In genomic region chr11:36548139-36548538, GRCm38 (mm10) we compare ENCODE assay signal across 18 mouse cellular contexts.
DNase-seq lines count a peak whose midpoint lies in the region; ATAC-seq and TF ChIP-seq lines count a peak whose summit lies in the region.
"Had no signal": no experiment of that assay in that cellular context is flagged by ENCODE, and none has a peak within 500 bp of the region (broad histone marks: within the 10 kb centered on the region; RNA-seq: fewer than 3 reads in every experiment).

No protein-coding gene starts in this region.

- H3K36me3 ChIP-seq in stomach, embryonic 14.5 days (ENCODE audit: control insufficient read depth, insufficient read depth, low read length) = no peaks in the 10 kb centered on the region
- H3K36me3 ChIP-seq in stomach, postnatal 0 days (ENCODE audit: control insufficient read depth, insufficient read depth, low read length) = no peaks in the 10 kb centered on the region
- no peaks in the 10 kb centered on the region for H3K36me3 ChIP-seq in forebrain, embryonic 13.5 days (ENCODE audit: poor library complexity, severe bottlenecking)
- no peaks in the 10 kb centered on the region for H3K36me3 ChIP-seq in hindbrain, embryonic 16.5 days (ENCODE audit: control insufficient read depth, insufficient read depth, low read length)
- no peaks in the 10 kb centered on the region for H3K36me3 ChIP-seq in kidney, embryonic 16.5 days (ENCODE audit: insufficient read depth, low read length)
- H3K36me3 ChIP-seq: embryonic facial prominence, embryonic 12.5 days; lung, embryonic 15.5 days had no signal

- DNase-seq in stomach, postnatal 0 days (ENCODE audit: low spot score) = no peak
- DNase-seq in thymus, postnatal 14 days = no peak
- DNase-seq: adrenal gland, adult 8-10 months; cerebellum, adult 9-11 months; gastrocnemius, postnatal 14 days; layer of hippocampus, adult 9-11 months; right cerebral cortex, postnatal 14 days; thymus, adult 18-20 months had no signal

- TF ChIP-seq CTCF in stomach, postnatal 0 days (IDR thresholded peaks at IDR 0.05; ENCODE audit: low read depth) = no peak

- no peak overlapping the region for H3K27ac ChIP-seq in stomach, embryonic 14.5 days (ENCODE audit: low read length)
- no peak overlapping the region for H3K27ac ChIP-seq in stomach, postnatal 0 days (replicated peaks)
- no peak overlapping the region for H3K27ac ChIP-seq in forebrain, embryonic 13.5 days
- no peak overlapping the region for H3K27ac ChIP-seq in hindbrain, embryonic 16.5 days (ENCODE audit: low read depth, low read length)
- H3K27ac ChIP-seq in kidney, embryonic 16.5 days (ENCODE audit: low read length) = no peak overlapping the region
- H3K27ac ChIP-seq: embryonic facial prominence, embryonic 12.5 days; kidney, postnatal 0 days; lung, embryonic 15.5 days had no signal

- H3K4me2 ChIP-seq in stomach, embryonic 14.5 days (replicated peaks; ENCODE audit: low read depth, low read length) = no peak overlapping the region
- H3K4me2 ChIP-seq in stomach, postnatal 0 days (replicated peaks; ENCODE audit: low read depth) = no peak overlapping the region
- H3K4me2 ChIP-seq in forebrain, embryonic 13.5 days = no peak overlapping the region
- H3K4me2 ChIP-seq in hindbrain, embryonic 16.5 days (ENCODE audit: low read length) = no peak overlapping the region
- no peak overlapping the region for H3K4me2 ChIP-seq in kidney, embryonic 16.5 days (replicated peaks; ENCODE audit: low read depth, low read length)
- H3K4me2 ChIP-seq: embryonic facial prominence, embryonic 12.5 days; lung, embryonic 15.5 days had no signal

- H3K4me3 ChIP-seq in stomach, embryonic 14.5 days (ENCODE audit: low read depth, low read length) = no peak overlapping the region
- no peak overlapping the region for H3K4me3 ChIP-seq in stomach, postnatal 0 days (ENCODE audit: low read depth, low read length)
- H3K4me3 ChIP-seq in forebrain, embryonic 13.5 days = no peak overlapping the region
- H3K4me3 ChIP-seq in hindbrain, embryonic 16.5 days (ENCODE audit: low read length) = no peak overlapping the region
- H3K4me3 ChIP-seq in kidney, embryonic 16.5 days (ENCODE audit: low read length) = no peak overlapping the region
- H3K4me3 ChIP-seq: embryonic facial prominence, embryonic 12.5 days; lung, embryonic 15.5 days had no signal

- TF ChIP-seq EP300 in stomach, postnatal 0 days (optimal IDR thresholded peaks at IDR 0.05) = no peak

- no peak overlapping the region for H3K9ac ChIP-seq in stomach, embryonic 14.5 days (replicated peaks; ENCODE audit: low read depth, low read length)
- no peak overlapping the region for H3K9ac ChIP-seq in stomach, postnatal 0 days (ENCODE audit: low read length)
- no peak overlapping the region for H3K9ac ChIP-seq in forebrain, embryonic 13.5 days
- no peak overlapping the region for H3K9ac ChIP-seq in hindbrain, embryonic 16.5 days (ENCODE audit: low read depth, low read length)
- H3K9ac ChIP-seq in kidney, embryonic 16.5 days (replicated peaks; ENCODE audit: low read length) = no peak overlapping the region
- H3K9ac ChIP-seq: embryonic facial prominence, embryonic 12.5 days; lung, embryonic 15.5 days had no signal

- 56% methylated on average over 4 of the region's 4 CpGs for WGBS in stomach, embryonic 14.5 days
- 60% methylated on average over 4 of the region's 4 CpGs for WGBS in stomach, postnatal 0 days
- WGBS in forebrain, embryonic 13.5 days = 54% methylated on average over 4 of the region's 4 CpGs
- 48% methylated on average over 4 of the region's 4 CpGs for WGBS in hindbrain, embryonic 16.5 days
- 78% methylated on average over 4 of the region's 4 CpGs for WGBS in kidney, embryonic 16.5 days

- H3K9me3 ChIP-seq in stomach, embryonic 14.5 days (ENCODE audit: control insufficient read depth, low read depth, low read length) = no peaks in the 10 kb centered on the region
- H3K9me3 ChIP-seq in stomach, postnatal 0 days (ENCODE audit: control insufficient read depth, low read length) = no peaks in the 10 kb centered on the region
- H3K9me3 ChIP-seq in forebrain, embryonic 13.5 days (replicated peaks) = no peaks in the 10 kb centered on the region
- H3K9me3 ChIP-seq in hindbrain, embryonic 16.5 days (ENCODE audit: control insufficient read depth, low read length) = no peaks in the 10 kb centered on the region
- no peaks in the 10 kb centered on the region for H3K9me3 ChIP-seq in kidney, embryonic 16.5 days (ENCODE audit: low read length)
- H3K9me3 ChIP-seq: embryonic facial prominence, embryonic 12.5 days; lung, embryonic 15.5 days had no signal

- H3K4me1 ChIP-seq in stomach, embryonic 14.5 days (ENCODE audit: control insufficient read depth, insufficient read depth, low read length) = no peaks in the 10 kb centered on the region
- H3K4me1 ChIP-seq in stomach, postnatal 0 days (replicated peaks; ENCODE audit: control insufficient read depth, insufficient read depth) = no peaks in the 10 kb centered on the region; the same call in 1 of the 2 replicates
- peaks cover 36% of the 10 kb centered on the region for H3K4me1 ChIP-seq in forebrain, embryonic 13.5 days
- peaks cover 9% of the 10 kb centered on the region for H3K4me1 ChIP-seq in hindbrain, embryonic 16.5 days (ENCODE audit: control insufficient read depth, insufficient read depth, low read depth, low read length)
- H3K4me1 ChIP-seq in kidney, embryonic 16.5 days (ENCODE audit: insufficient read depth, low read length) = no peaks in the 10 kb centered on the region
- H3K4me1 ChIP-seq: lung, embryonic 15.5 days had no signal

- 0 out of 2 replicates have a peak, but pooled peaks have one; percentile 10 for ATAC-seq in stomach, embryonic 14.5 days (ENCODE audit: insufficient number of reproducible peaks, insufficient read depth, low FRiP score, low read depth)
- no peak for ATAC-seq in stomach, postnatal 0 days (ENCODE audit: low FRiP score, low TSS enrichment)
- ATAC-seq in forebrain, embryonic 13.5 days = peak; percentile 75
- ATAC-seq in hindbrain, embryonic 16.5 days = peak; percentile 38; the same call in 1 of the 2 replicates
- ATAC-seq in erythroid progenitor cell, adult 5-6 weeks (replicated peaks; ENCODE audit: low FRiP score, poor library complexity, severe bottlenecking) = no peak
- ATAC-seq in kidney, embryonic 16.5 days (ENCODE audit: low FRiP score, low TSS enrichment) = no peak
- ATAC-seq: CD4-positive, CD25-positive, alpha-beta regulatory T cell, adult 4 months; Patski had no signal

- H3K27me3 ChIP-seq in stomach, embryonic 14.5 days (ENCODE audit: control insufficient read depth, insufficient read depth, low read length) = no peaks in the 10 kb centered on the region
- H3K27me3 ChIP-seq in stomach, postnatal 0 days (ENCODE audit: control insufficient read depth, insufficient read depth, low read length) = no peaks in the 10 kb centered on the region
- no peaks in the 10 kb centered on the region for H3K27me3 ChIP-seq in forebrain, embryonic 13.5 days
- no peaks in the 10 kb centered on the region for H3K27me3 ChIP-seq in hindbrain, embryonic 16.5 days (replicated peaks; ENCODE audit: control insufficient read depth, insufficient read depth, low read length)
- no peaks in the 10 kb centered on the region for H3K27me3 ChIP-seq in kidney, embryonic 16.5 days (ENCODE audit: insufficient read depth, low read length)
- H3K27me3 ChIP-seq: embryonic facial prominence, embryonic 12.5 days; lung, embryonic 15.5 days had no signal

Comparison
In these comparisons a context has a peak if more than half of its experiments do, and no peak if none do; other contexts are left out.
1. ATAC-seq: peak in stomach, embryonic 14.5 days (single experiment), forebrain, embryonic 13.5 days (single experiment) and hindbrain, embryonic 16.5 days (single experiment); none in stomach, postnatal 0 days (single experiment), erythroid progenitor cell, adult 5-6 weeks (single experiment) and kidney, embryonic 16.5 days (single experiment).